8 mouse cellular contexts compared by ENCODE assay signal in genomic region chr5:121879211-121879610, GRCm38 (mm10). TPM values are rescaled to one million over a fixed set of nuclear protein-coding genes. Genes with fewer than 3 reads are reported as not detected.
DNase-seq lines count a peak whose midpoint lies in the region; ATAC-seq and TF ChIP-seq lines count a peak whose summit lies in the region.

No protein-coding gene starts in this region.

- H3K9ac ChIP-seq in midbrain, postnatal 0 days (replicated peaks; ENCODE audit: low read length, poor library complexity, severe bottlenecking): no peak overlapping the region
- H3K9ac ChIP-seq in midbrain, embryonic 16.5 days (ENCODE audit: low read depth, low read length): no peak overlapping the region

- H3K36me3 ChIP-seq in midbrain, postnatal 0 days (ENCODE audit: insufficient read depth, low read length): peaks cover 19% of the 10 kb centered on the region
- 0 out of 2 replicates have a peak, but pooled peaks cover 5% of the 10 kb centered on the region for H3K36me3 ChIP-seq in midbrain, embryonic 16.5 days (ENCODE audit: control insufficient read depth, insufficient read depth, low read length)

- no peak for DNase-seq in frontal cortex, postnatal 14 days (ENCODE audit: low spot score in 2 of 2)
- DNase-seq in midbrain, postnatal 0 days (ENCODE audit: low spot score): no peak
- DNase-seq in c-Kit-positive CD71-positive TER-119-negative erythroid progenitor cells, embryonic 14.5 days (ENCODE audit: low read depth): peak; percentile 13
- DNase-seq in lung, postnatal 25 days (ENCODE audit: low spot score): peak; percentile 48
- peak; percentile 71 for DNase-seq in thymus, postnatal 4 days
- DNase-seq in gastrocnemius, postnatal 36 days: no peak

- peak; percentile 24; the same call in 1 of the 2 replicates for ATAC-seq in frontal cortex, adult (ENCODE audit: low TSS enrichment)
- no peak for ATAC-seq in midbrain, postnatal 0 days (ENCODE audit: low FRiP score)
- ATAC-seq in midbrain, embryonic 16.5 days: no peak

- H3K27ac ChIP-seq in midbrain, postnatal 0 days (ENCODE audit: low read depth, low read length): no peak overlapping the region
- H3K27ac ChIP-seq in midbrain, embryonic 16.5 days (ENCODE audit: low read length): no peak overlapping the region

- H3K27me3 ChIP-seq in midbrain, postnatal 0 days (ENCODE audit: insufficient read depth, low read length): no peaks in the 10 kb centered on the region
- no peaks in the 10 kb centered on the region for H3K27me3 ChIP-seq in midbrain, embryonic 16.5 days (ENCODE audit: control insufficient read depth, insufficient read depth, low read depth, low read length)

- no peaks in the 10 kb centered on the region for H3K9me3 ChIP-seq in midbrain, postnatal 0 days (ENCODE audit: low read length)
- H3K9me3 ChIP-seq in midbrain, embryonic 16.5 days (replicated peaks; ENCODE audit: control insufficient read depth, low read length, poor library complexity, severe bottlenecking): no peaks in the 10 kb centered on the region

- WGBS in midbrain, postnatal 0 days: 69% methylated on average over 6 of the region's 6 CpGs
- 69% methylated on average over 6 of the region's 6 CpGs for WGBS in midbrain, embryonic 16.5 days

- no peak overlapping the region for H3K4me3 ChIP-seq in midbrain, postnatal 0 days (ENCODE audit: low read depth, low read length)
- no peak overlapping the region for H3K4me3 ChIP-seq in midbrain, embryonic 16.5 days (ENCODE audit: low read depth, low read length)

- no peaks in the 10 kb centered on the region for H3K4me1 ChIP-seq in midbrain, postnatal 0 days (ENCODE audit: insufficient read depth, low read length)
- no peaks in the 10 kb centered on the region for H3K4me1 ChIP-seq in midbrain, embryonic 16.5 days (ENCODE audit: control insufficient read depth, insufficient read depth, low read length)

- intact Hi-C loops in gastrocnemius, postnatal 36 days (cut with DNase I): loop anchor here (5.0 kb wide), 1 partner anchor 58 kb away; no protein-coding TSS in a partner anchor

- peak; percentile 68 for TF ChIP-seq CTCF in midbrain, postnatal 0 days (IDR thresholded peaks at IDR 0.05)

- no peak overlapping the region for H3K4me2 ChIP-seq in midbrain, postnatal 0 days (ENCODE audit: low read depth, low read length, poor library complexity, severe bottlenecking)
- H3K4me2 ChIP-seq in midbrain, embryonic 16.5 days (ENCODE audit: low read length): no peak overlapping the region

RNA-seq across cellular contexts. Expression of gene Pheta1, which starts 30.4 kb away (rescaled TPM):
- 46.1 and 49.7 TPM in 2 replicates for total RNA-seq in midbrain, postnatal 0 days (2014; rRNA removed)
- polyA plus RNA-seq in midbrain, postnatal 0 days (2015; fragmentation: Nextera tagmentation; extraction: Ambion mirVana): 29.8 and 33.1 TPM in 2 replicates
- polyA plus RNA-seq in midbrain, embryonic 16.5 days (2015; fragmentation: Nextera tagmentation; extraction: Ambion mirVana): 43.4 and 51.3 TPM in 2 replicates
- 1 to 10 TPM; 4.5 to 6.0 TPM for total RNA-seq in gastrocnemius, postnatal 36 days (2021)

RNA-seq across cellular contexts. Expression of gene Sh2b3, which starts 41.8 kb away (rescaled TPM):
- total RNA-seq in midbrain, postnatal 0 days (2014; rRNA removed): 21.5 and 23.8 TPM in 2 replicates
- 5.9 and 6.4 TPM in 2 replicates for polyA plus RNA-seq in midbrain, postnatal 0 days (2015; fragmentation: Nextera tagmentation; extraction: Ambion mirVana)
- polyA plus RNA-seq in midbrain, embryonic 16.5 days (2015; fragmentation: Nextera tagmentation; extraction: Ambion mirVana): 6.1 and 6.7 TPM in 2 replicates
- total RNA-seq in gastrocnemius, postnatal 36 days (2021): 10 to 100 TPM; 13.5 TPM

Comparison
In these comparisons a context has a peak if more than half of its experiments do, and no peak if none do; other contexts are left out.
1. DNase-seq: peak in c-Kit-positive CD71-positive TER-119-negative erythroid progenitor cells, embryonic 14.5 days (single experiment), lung, postnatal 25 days (single experiment) and thymus, postnatal 4 days (single experiment); none in frontal cortex, postnatal 14 days (0 of 2), midbrain, postnatal 0 days (single experiment) and gastrocnemius, postnatal 36 days (0 of 2).